Mouse (Mus musculus) spleen, adult 12 weeks (tissue): Measurements from ENCODE around the gene Capn2.

Experiments used
- DNase-seq: peaks from one replicate; pipeline ENCODE4 v3.0.0; 2022; ENCODE audit warnings: low spot score

The Capn2 gene

DNA sequence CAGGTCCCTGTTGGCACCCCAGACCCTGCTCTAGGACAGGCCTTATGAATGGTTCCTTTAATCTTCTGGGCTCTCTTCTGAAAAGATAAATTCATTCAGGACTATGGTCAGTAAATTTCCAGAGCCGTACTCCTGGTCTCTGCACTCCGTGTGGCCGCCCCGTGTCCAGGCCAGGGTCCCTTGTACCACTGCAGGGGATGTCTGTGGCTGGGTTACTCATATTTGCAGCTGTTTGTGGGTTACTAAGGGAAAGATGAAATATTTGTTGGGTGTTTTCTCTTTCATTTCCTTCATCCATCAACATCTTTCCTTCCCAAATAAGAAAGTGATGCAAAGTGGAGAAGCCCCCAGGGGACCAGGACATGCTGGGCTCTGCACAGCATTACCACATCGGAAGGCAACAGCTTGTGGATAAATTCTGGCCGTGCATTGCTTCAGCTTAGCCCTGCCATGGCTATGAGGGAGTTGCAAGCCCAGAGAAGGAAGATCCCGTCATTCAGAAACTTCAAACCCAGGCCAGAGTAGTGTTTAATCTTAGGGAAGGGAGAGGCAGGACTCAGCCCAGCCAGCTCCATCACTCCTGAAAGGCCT, 15.5 kb downstream of the Capn2 start:
- DNase-seq, result no peak

DNA sequence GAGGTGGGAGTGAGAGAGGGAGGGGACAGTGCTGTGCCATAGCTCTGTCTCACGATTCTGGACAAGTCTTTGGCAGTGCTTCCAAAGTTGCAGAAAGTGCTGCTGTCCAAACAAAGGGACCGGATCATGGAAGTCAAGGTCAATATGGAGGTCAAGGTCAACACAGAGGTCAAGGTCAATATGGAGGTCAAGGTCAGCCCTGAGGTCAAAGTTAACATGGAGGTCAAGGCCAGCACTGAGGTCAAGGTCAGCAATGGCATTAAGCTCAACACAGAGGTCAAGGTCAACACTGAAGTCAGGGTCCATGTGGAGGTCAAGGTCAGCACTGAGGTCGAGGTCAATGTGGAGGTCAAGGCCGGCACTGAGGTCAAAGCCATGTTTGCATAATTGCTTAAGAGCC, 16.6 kb downstream of the Capn2 start:
- DNase-seq, result no peak

DNA sequence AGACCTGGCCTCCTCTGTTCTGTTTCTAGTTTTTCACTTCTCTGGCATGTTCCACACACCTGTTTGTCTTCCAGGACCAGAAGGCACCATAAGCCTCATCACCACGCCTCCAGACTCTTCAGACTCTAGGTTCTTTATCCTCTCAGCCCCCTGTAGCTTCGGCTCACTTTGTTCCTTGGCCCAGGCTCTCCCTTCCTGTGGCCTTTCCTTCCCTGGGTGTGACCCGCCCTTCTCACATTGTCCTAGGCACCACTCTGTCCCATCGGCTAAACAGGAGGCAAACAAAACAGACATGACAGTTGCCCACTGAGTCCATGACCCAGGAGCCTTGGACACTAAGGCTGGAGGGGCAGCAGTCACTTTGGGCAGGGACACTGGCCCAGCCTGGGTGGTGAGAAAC, 17.2 kb downstream of the Capn2 start:
- DNase-seq, result no peak

DNA sequence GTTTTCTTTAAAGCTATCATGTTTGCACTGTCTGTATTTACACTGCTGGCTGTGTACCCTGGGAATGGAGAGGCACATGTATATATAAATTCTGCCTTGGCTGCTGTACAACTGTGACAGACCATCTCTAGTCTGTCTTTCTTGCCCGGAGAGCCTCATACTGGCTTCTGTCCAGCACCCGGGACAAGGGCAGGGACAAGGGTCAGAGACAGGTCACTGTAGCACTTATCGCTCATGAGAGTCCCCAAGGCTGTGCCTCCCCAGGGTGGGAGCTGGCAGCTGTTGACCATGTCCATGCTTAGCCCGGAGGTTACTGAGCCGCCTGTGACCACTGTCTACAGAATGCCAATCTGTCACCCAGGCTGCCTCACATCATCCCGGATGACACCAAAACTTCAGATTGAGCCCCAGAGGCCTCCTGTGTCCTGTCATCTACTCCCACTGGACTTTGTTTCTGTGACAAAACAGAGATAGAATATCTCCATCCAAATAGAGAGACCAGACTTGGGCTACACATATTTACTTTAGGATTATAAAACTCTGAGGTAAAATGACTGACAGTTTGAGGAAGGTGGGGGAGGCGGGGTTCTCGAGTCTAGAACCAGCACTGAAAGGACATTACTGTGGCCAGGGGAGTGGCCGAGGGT, 17.8 kb downstream of the Capn2 start:
- no peak for DNase-seq

DNA sequence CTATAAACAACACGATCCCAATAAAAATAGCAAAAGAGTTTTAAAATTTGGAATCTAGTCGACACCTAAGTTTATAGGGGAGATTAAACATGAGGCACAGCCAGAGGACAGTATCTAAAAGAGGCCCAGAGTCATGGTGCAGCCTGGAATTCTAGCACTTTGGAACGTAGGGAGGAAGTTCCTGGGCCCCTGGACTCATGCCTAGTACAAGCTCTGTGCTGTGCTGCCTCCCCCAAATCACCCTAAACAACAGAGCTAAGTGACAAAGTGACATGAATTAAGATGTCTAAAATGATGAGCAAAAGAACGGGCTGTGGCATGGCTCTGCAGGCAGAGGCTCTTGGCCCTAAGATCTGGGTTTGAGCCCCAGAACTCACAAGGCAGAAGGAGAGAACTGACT, 19.7 kb downstream of the Capn2 start:
- DNase-seq, result no peak

DNA sequence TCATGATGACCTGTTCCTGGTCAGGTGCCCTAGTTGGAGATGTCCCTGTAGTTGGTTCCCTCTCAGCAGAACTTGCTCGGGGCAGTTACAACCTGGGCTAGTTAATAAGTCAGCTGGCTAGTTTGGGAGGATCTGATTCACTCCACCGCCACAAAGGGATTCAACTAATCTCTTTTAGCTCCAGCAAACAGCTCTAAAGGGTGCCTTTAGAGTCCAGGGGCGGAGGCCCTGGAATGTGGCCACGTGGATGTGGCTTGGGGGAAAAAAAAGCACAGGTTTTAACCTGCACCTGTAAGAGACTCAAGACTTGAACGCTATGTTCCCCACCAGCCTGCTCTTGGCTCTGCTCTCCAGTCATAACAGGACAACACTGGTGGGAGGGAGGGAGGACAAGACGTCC, 20.7 kb downstream of the Capn2 start:
- no peak for DNase-seq

DNA sequence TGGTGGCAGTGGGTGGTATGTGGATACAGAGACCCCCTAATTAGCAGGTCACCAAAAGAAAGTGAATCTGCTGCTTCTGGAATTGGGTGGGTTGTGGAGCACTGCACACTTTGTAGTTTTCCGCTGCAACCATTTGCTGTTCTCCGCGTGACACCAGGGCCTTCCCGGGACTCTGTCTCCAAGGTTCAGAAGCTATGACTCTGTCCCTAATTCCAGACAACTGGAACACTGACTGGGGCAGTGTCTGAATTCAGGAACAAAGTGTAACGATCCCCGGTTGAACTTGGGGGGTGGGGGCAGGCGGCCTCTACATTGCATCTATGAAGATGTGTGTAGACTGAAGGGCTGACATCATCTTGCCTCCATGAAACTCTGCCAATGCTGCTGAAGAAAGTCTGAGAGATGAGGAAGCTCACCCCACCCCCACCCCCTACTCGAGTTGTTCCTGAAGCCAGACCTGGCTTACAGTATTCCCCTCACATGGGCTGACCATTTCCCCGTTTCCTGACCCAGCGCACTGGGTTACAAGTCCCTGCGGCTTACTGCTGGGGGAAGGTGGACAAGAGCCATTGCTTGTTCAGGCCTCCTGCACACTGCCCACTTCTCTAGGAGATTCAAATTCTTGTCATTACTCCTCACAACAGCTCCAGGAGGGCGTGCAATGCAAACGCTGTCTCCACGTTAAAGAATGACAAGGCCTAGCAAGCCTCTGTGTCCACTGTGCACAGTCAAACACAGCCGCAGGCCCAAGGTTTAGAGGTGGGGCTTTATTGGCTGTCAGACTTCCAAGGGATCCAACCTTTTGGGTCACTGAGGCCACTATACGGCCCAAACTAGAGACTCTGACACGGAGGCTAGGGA, 22.9 kb downstream of the Capn2 start:
- no peak for DNase-seq

DNA sequence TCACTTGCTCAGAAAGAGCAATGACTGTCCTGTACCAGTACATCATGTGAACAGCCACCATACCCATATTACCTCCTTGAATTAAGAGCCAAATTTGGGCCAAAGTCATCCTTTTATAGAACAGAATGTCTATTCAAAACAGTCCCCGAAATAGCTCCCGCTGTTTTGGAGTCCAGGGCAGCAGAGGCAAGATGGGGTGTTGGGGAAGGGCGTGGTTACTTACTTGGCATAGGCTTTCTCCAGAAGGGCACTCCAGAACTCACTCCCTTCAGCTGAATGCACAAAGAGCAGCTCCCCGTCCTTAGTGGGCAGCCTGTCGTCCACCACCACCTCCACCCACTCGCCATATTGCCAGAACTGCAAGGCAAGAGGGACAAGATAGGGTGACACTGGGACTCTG, 25.6 kb downstream of the Capn2 start:
- DNase-seq, result no peak

DNA sequence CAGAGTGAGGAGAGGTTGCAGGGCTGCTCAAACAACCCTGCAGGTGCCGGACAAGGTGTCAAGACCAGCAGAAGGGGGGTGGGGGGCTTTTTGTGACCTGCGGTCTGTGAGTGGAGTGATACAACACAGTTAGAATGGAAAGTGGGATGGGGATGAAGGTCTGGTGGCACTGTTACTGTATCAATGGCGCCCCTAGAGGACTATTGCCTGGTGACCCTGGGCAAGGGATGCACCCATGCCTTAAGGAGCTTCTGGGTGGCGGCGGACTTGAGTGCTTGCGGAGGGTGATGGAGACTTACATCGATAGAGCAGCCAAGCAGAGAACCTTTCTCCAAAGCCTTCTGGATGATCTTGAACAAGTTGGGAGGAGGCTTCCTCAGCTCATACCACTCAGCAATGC, 26.8 kb downstream of the Capn2 start:
- DNase-seq, result no peak

DNA sequence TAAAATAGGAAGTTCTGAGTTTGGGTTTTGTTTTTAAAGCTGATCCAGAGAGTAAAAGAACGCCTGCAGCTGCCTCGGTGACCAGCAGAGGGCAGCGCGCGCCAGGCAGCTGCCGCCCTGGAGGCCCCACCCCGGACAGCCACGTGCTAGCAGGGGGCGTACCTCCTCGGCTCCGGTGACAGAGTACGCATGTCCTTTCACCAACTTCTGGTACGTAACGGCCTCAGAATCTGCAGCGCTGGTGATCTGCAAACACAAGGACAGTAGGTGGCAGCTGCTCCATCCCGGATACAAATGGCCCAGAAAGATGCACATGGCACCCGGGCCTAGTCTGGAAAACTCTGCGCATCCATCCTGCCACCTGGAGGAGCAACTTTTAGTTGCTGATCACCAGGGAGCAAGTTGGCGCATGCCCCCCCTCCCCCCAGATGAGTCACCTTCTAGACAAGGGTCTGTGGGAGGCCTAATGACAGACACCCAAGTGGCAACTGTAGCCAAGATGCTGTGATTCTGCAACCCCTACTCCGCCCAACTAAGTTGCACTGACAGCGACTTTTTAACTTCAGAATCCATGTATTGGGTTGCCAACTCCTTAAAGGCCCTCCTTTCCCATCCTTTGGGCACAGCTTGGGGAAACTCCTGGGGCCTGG, 27.5 kb downstream of the Capn2 start:
- DNase-seq, result peak; percentile 76

DNA sequence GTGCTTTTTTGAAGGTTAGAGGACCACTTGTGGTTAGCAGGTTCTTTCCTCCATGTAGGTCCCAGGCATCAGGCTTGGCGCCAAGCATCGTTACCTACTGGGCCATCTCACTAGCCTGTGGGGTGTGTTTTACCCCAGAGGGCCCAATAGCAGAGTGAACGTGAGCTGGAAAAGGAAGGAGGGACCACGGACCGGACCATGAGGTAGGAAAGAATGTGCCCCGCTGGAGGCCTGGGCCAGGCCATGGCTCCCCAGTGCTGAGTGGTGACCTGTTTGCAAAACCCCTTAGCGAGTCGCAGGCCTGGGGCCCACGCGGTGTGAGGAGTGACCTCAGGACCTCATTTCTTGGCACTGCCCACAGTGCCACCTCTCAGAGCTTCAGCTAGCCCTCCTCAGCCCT, 28.9 kb downstream of the Capn2 start:
- DNase-seq, result no peak

DNA sequence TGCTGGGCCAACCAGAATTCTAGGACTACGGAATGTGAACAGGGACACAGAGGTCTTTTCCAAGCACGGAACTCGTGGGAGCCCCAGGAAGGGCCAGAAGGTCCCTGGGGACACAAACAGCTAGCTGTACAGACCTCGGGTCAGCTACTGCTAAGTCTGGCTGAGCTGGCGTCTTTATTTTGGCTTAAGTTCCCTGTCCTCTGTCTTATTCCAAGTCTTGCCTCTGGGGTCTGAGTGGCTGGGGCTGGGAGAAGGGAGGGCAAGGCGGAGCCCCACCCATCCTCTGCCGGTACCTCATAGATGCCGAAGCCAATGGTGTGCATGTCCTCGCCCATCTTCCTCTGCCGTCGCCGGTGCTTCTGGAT, 33.5 kb downstream of the Capn2 start:
- no peak for DNase-seq

DNA sequence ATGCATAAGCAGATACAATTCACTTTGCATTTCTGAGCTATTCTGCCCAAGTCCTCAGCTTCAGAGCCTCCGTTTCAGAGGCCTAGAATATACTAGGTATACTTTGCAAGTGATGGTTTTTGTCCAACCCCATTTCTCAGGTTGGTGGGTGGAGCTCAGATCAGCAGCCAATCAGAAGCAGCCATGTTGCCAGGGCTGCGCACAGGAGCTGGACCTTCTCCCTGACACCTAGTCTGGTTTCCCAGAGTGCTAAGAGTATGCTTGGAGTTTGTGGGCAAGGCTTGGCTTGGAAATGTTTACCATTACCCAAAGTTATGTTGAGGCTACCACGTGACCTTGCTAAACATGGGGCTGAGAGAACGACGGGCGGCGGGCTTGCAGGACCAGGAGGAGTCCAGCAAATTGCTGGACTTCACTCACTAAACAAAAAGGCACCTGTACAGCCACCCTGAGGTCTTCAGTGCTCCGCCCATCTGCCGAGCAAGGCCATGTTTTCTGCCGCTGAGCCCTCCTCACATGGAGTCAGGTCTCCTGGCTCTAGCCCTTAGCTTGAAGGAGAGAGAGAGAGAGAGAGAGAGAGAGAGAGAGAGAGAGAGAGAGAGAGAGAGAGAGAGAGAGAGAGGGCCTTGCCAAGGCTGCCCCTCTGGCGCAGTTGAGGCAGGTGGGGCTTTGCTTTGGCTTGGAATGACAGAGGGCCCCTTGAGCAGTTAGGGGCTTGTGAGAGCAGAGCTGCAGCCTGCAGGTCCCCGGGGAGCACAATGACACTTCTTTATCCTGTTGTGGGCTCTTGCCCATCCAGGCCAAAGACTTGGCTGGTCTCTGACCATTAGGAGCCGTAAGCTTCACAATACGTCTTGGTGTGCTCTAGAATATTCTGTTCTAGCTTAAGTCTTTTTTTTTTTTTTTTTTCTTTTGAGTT, 34.2 kb downstream of the Capn2 start:
- no peak for DNase-seq

DNA sequence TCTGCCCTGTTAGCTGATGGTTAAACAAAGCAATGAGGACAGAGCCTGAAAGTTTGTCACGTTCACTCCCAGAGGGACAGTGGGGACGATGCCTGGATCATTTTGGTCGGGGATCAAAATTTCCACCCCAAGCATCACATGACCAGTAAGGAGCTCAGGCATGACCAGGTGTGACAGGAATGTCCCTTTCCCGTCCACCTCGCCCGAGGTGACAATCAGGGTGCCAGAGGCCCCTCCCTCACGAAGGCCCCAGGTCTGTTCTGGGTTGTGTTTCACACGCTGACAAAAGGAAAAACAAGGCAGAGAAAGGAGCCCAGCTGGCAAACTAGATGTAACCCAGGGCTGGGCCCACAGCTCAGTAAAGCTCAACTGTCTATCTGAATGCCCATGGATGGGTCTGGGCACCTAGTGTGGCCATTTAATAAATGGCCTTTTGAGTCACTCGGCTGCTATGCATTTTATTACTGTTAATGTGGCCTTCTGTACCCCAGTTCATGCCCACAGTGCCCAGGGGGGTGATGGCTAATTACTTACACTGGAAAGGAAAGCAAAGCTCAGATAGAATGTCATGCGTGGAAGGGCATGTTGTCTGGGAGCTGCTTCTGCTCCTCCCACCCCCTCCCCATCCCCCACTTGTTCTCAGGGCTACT, 35.6 kb downstream of the Capn2 start:
- no peak for DNase-seq

DNA sequence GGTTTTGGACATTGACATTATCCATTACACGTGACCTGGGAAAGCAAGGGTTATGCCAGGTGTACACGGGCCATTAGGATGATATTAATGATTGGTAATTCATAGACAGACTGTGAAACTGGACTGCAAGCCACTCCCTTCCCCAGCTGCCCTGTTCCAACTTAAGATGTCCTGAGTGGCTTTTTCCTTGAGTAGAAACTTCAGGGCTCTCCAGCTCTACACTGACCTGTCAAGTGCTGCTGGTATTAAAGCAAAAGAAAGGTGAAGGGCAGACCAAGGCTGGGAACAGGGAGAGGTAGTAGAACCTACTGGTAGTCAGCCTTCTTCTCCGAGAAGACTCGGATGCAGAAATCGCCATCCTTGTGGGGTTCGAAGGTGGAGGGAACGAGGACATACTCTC, 36.3 kb downstream of the Capn2 start:
- DNase-seq, result no peak

DNA sequence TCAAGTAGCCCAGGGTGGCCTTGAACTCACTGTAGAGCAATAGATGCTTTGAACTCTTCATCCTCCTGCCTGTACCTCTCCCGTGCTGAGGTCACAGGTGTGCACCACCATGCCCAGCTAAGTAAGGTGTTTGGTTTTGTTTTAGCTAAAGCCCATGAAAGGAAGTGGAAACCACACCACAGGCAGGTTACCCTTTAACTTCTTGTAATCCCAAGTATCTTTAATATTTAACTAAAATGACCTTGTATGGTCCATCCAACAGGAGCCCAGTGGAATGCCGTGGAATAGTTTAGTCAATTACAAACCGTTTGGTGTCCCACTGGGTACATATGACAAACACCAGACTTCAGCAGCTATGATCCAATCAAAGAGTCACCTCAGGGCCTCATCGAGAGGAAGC, 38.5 kb downstream of the Capn2 start:
- no peak for DNase-seq

DNA sequence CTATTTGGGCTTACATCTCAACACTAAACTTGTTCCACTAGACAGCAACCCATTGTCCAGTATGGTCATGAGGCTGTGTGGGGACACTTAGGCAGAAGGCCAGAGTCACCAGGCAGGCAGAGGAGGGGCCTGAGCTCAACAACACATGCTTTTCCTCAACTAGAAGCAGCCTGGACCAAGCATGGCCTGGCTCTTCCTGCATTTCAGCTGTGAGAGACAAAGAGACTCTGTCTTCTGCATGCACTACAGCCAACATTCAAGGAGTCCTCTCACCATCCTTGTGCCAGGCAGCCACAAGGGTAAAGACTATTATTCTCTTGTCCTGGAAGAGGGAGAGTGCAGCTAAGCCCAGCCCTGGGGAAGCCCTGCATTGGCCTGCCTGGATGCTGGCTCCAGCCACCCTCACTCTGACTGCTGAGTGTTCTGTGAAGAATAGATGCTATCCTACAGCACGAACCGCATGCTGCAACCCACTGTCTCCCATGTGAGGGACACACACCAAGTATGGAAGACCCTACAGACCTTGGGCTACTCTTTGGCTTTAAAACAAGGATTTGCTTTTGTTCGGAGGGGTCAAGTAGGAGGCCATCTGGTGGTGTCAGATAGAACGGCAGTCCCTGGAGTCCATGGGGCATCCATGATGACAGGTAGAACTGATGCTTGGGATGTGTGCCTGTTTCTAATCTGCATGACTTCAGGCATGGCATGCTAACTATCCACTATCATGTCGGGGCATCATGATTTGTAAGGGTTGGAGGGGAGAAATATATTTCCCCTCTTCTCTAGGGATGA, 42.2 kb downstream of the Capn2 start:
- no peak for DNase-seq

DNA sequence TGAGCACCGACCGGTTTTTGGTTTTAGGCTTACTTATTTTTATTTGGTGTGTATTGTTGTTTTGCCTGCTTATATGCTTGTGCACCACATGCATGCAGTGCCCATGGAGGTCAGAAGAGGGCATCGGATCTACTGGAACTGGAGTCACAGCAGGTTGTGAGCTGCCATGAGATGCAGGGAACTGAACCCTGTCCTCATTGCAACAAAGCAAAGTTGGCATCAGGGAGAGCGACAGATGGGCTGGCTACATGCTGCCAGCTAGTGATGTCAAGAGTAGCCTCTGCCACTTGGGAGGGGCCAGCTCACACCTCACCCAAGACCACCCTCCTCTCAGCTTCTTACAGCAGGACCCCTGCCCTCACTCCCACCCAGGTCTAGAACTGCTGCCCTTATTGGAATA, 51.4 kb downstream of the Capn2 start:
- DNase-seq, result no peak

DNA sequence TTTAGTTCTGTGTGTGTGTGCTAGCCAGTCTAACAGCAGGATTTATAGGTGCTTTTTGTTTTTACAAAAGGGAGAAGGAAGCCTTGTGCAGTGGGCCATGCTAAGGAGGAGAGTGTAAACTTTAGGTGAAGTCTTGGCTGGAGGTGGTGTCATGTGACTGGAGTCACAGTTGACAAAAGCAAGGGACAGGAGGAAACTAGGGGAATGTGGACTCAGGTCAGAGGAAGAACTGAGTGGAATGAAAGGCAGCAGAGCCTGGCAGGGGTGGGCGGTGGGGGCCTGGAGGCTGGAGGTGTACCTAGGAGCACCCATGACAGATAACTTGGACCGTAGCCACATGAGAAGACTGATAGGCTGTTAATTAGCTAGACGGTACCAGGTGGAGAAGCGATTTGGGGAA, 52.1 kb downstream of the Capn2 start:
- DNase-seq, result no peak

DNA sequence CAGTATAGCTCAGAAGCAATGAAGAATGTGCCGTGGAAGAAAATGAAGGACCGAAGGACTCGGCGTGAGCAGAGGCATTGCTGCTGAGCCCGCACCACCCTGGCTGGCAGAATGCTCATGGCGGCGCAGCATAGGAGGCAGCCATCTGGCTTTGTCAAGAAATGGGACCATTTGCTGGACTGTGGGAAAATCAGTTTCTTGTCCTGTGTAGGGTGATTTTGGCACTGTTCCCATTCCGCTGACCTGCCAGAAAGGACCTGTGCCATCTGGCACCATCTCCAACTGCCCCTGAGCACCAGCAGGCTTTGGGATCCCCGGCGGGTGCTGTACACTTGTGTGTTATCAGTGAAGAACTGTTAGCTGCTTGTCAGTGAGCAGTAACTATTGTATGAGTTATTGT, 55.6 kb downstream of the Capn2 start:
- DNase-seq, result no peak

DNA sequence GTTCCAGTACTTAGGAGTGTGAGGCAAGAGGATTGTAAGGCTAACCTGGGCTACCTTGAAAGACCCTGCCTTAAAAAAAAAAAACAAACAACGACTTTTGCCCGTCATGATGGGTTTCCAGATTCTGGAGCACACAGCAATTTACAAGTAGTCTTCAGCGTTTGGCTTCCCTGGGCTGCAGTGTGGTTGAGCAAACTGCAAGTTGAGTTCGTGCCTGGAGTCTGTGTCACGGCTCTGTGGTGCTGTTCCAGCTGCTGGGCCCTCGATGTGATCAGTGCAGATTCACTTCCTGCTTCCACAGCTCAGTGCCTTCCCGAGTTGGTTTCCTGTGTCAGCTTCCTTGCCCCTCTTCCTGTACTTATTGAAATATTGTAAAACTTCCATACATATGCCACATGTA, 56.1 kb downstream of the Capn2 start:
- DNase-seq, result no peak
